Comparison of ENCODE assay signal across 19 mouse cellular contexts in genomic region chr9:103637451-103637850, GRCm38 (mm10).
DNase-seq lines count a peak whose midpoint lies in the region; ATAC-seq and TF ChIP-seq lines count a peak whose summit lies in the region.
"Had no signal": no experiment of that assay in that cellular context is flagged by ENCODE, and none has a peak within 500 bp of the region (broad histone marks: within the 10 kb centered on the region; RNA-seq: fewer than 3 reads in every experiment).

No protein-coding gene starts in this region.

- peak overlapping the region; percentile 23; the same call in 1 of the 2 replicates for H3K27ac ChIP-seq in heart, embryonic 10.5 days
- H3K27ac ChIP-seq in heart, adult 2 months = no peak overlapping the region
- H3K27ac ChIP-seq in heart, embryonic 13.5 days (replicated peaks) = peak overlapping the region; percentile 50; the same call in 1 of the 2 replicates
- H3K27ac ChIP-seq: embryonic facial prominence, embryonic 13.5 days; embryonic facial prominence, embryonic 15.5 days; forebrain, embryonic 10.5 days; forebrain, embryonic 12.5 days had no signal

- no peaks in the 10 kb centered on the region for H3K79me2 ChIP-seq in heart, adult 2 months (replicated peaks; ENCODE audit: control insufficient read depth, insufficient read depth, low read length)

- intact Hi-C loops in heart, adult 2 months (cut with DNase I) = no loop called here

- no peaks in the 10 kb centered on the region for H3K36me3 ChIP-seq in heart, embryonic 10.5 days
- H3K36me3 ChIP-seq in heart, adult 2 months (ENCODE audit: control insufficient read depth, insufficient read depth, low read length) = no peaks in the 10 kb centered on the region
- no peaks in the 10 kb centered on the region for H3K36me3 ChIP-seq in heart, embryonic 13.5 days
- H3K36me3 ChIP-seq: embryonic facial prominence, embryonic 13.5 days; embryonic facial prominence, embryonic 15.5 days; forebrain, embryonic 10.5 days; forebrain, embryonic 12.5 days had no signal

- no peaks in the 10 kb centered on the region for H3K27me3 ChIP-seq in heart, embryonic 10.5 days (ENCODE audit: insufficient read depth, poor library complexity, severe bottlenecking)
- H3K27me3 ChIP-seq in heart, adult 2 months (ENCODE audit: control insufficient read depth, insufficient read depth, low read length) = no peaks in the 10 kb centered on the region
- no peaks in the 10 kb centered on the region for H3K27me3 ChIP-seq in heart, embryonic 13.5 days (replicated peaks)
- H3K27me3 ChIP-seq: embryonic facial prominence, embryonic 13.5 days; embryonic facial prominence, embryonic 15.5 days; forebrain, embryonic 12.5 days had no signal

- H3K4me1 ChIP-seq in heart, embryonic 10.5 days = peaks cover 61% of the 10 kb centered on the region
- H3K4me1 ChIP-seq in heart, adult 2 months (ENCODE audit: control insufficient read depth, insufficient read depth, low read length) = no peaks in the 10 kb centered on the region
- peaks cover 62% of the 10 kb centered on the region for H3K4me1 ChIP-seq in heart, embryonic 13.5 days
- H3K4me1 ChIP-seq: embryonic facial prominence, embryonic 15.5 days had no signal

- H3K9me3 ChIP-seq in heart, embryonic 10.5 days = no peaks in the 10 kb centered on the region
- H3K9me3 ChIP-seq in heart, embryonic 13.5 days = no peaks in the 10 kb centered on the region
- H3K9me3 ChIP-seq: embryonic facial prominence, embryonic 13.5 days; embryonic facial prominence, embryonic 15.5 days; forebrain, embryonic 10.5 days; forebrain, embryonic 12.5 days had no signal

- ATAC-seq in heart, embryonic 13.5 days (ENCODE audit: extremely low read depth, insufficient number of reproducible peaks, low FRiP score, low TSS enrichment) = no peak
- ATAC-seq: forebrain, embryonic 16.5 days had no signal

- no peak for TF ChIP-seq EP300 in heart, adult 2 months (IDR thresholded peaks at IDR 0.05; ENCODE audit: insufficient read depth, low read depth, low read length)

- H3K4me2 ChIP-seq in heart, embryonic 13.5 days = no peak overlapping the region
- H3K4me2 ChIP-seq: embryonic facial prominence, embryonic 13.5 days; embryonic facial prominence, embryonic 15.5 days; forebrain, embryonic 12.5 days had no signal

- no peak overlapping the region for H3K9ac ChIP-seq in heart, adult 2 months (ENCODE audit: low read depth, low read length)
- no peak overlapping the region for H3K9ac ChIP-seq in heart, embryonic 13.5 days
- H3K9ac ChIP-seq: embryonic facial prominence, embryonic 13.5 days; embryonic facial prominence, embryonic 15.5 days; forebrain, embryonic 12.5 days had no signal

- H3K4me3 ChIP-seq in heart, embryonic 10.5 days = no peak overlapping the region
- no peak overlapping the region for H3K4me3 ChIP-seq in heart, adult 2 months
- no peak overlapping the region for H3K4me3 ChIP-seq in heart, embryonic 13.5 days
- H3K4me3 ChIP-seq: embryonic facial prominence, embryonic 13.5 days; embryonic facial prominence, embryonic 15.5 days; erythroblast, embryonic 14.5 days; forebrain, embryonic 10.5 days; forebrain, embryonic 12.5 days had no signal

- no peak for TF ChIP-seq POLR2A in heart, adult 2 months (IDR thresholded peaks at IDR 0.05; ENCODE audit: insufficient read depth, low read depth, low read length)

- no peak for TF ChIP-seq CTCF in heart, adult 2 months (IDR thresholded peaks at IDR 0.05)

- DNase-seq in heart, embryonic 10.5 days (ENCODE audit: low spot score) = peak; percentile 68
- DNase-seq in heart, adult 2 months = no peak
- DNase-seq in heart, adult 8-10 months (ENCODE audit: low spot score) = no peak
- DNase-seq: adrenal gland, adult 2 months; adrenal gland, postnatal 10 days; adrenal gland, postnatal 25 days; cerebellum, adult 11 months; cerebellum, adult 18-20 months; cerebellum, adult 8-10 months; cerebellum, postnatal 14 days; cerebellum, postnatal 36 days; embryo, embryonic 11 days had no signal

- 70% methylated on average over 3 of the region's 3 CpGs for WGBS in heart, embryonic 10.5 days
- 78% methylated on average over 3 of the region's 3 CpGs for WGBS in heart, adult 2 months
- 64% methylated on average over 3 of the region's 3 CpGs for WGBS in heart, embryonic 13.5 days
